Mouse (Mus musculus) kidney, postnatal 25 days (tissue): ENCODE data around the gene Ppib.

Experiments
- DNase-seq, 2 experiments: peaks; one replicate each; pipeline ENCODE4 v3.0.0; 2021; ENCODE audit warnings: mixed read lengths in 2 of 2

Ppib gene

DNA sequence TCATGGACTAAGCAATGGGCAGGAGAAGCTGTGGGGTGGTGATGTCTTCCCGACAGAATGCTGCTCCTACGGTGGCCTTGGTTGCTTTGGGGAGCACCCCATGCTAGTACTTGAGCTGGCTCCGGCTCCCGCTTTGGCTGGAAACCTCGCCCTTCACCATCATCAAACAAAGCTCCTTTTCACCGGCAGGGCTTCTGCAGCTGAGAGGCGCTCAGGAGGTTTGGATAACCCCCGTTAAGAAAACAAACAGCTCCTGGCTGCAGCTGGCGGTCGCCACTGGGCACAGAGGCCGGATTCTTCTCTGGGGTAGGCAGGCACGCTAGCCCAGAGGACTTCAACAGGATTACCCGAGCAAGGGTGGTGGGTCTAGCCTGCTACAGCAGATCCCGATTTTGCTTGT lies 18.5 kb downstream of the Ppib start:
- DNase-seq = no peak

DNA sequence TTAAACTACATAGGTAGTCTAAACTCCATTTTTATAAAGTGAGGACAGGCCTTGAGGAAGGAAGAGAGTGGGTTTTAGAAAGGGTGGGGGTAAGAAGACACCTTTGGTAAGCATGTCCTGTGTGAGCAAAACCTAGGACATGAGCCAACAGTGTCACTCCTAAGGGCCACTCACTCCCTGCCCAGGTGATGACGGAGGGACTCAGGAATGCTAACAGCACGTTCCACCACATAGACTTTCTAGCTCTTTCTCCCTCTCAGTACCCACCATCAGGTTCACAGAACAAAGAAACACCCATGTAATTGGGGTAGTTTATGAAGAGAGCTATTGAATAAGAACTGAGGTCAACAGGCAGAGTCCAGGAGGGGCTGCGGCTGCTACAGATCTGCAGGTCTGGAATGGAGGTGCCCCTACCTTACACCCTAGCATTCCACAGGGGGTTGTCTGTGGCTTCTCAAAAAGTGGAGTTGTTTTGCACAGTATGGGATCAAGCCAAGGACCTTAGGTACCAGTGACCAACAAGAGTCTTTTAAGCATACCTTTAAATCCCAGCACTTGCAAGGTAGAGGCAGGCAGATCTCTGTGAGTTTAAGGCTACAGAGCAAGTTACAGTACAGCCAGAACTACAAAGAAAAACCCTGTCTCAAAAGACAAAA lies 20.9 kb downstream of the Ppib start:
- no peak for DNase-seq

DNA sequence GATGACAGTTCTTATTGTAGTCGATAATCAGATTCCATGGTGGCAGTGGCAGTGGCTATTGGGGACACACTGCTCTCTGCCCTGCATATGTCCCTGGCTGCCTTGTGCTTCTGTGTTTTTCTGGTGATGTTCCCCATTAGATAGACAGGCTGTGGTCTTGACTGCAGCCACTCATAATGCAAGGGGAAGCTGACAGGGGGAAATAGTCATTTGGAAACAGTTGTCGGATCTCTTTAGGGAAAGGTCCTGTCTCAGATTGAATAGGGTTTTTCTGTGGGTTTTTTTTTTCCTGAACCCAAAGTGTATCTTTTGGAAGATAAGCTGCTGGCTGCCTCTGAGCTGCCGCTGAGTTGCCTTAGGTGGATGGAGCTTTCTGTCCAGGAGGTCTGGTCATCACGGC lies 22.0 kb downstream of the Ppib start:
- DNase-seq = no peak

DNA sequence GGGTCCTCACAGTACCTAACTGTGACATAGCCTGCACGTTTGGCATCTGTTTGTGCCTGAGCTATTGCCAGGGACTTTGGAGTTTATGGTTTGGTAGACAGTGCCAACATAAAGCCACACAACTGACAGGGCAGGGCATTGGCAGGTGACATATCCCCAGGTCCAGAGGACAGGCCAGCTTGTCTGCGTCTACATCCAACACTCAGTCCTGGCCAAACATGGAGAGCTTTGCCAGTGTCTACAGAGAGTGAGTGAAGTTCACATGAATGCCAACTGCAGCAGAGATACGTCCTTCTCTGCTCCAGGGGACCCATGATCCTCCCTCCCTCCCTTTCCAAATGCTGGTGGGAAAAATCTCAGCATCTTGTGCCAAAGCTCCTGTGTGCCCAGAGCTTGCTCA lies 24.1 kb downstream of the Ppib start:
- no peak for DNase-seq

DNA sequence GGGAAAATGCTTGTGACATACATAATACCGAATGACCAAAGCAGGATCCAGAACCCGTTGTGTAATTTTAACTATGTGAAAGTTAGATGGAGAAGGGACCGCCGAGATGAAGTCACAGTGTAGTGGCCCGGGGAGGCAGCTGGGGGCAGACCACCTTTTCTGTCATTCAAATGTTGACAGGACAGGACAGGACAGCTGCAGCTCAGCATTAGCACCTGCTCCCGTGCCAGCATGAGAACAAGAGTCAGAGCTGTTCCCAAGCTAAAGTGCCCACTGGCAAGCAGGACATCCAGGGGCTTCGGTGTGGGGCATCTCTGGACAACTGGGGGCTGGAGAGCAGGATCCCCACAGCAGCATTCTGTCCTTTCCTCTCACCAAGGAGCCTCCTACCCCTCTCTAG lies 27.0 kb downstream of the Ppib start:
- DNase-seq = no peak

DNA sequence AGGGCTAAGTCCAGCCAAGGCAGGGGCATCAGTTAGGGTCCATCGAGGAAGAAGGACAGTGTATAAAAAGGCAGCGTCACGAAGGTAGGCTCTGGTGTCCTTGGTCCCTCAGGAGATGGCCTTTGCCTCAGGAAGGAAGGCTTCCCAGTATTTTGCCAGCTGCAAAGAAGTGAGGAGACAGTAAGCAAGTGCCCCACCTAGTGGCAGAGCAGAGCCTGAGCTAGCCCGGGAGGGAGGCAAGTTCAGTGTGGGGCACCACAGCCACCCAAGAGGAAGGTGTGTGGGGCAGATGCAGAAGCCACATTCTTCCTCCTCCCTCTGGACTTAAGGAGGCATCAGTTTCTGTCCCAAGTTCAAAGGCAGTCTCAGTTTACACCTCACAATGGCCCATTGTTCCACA lies 28.4 kb downstream of the Ppib start:
- DNase-seq = peak; percentile 66 to 70

DNA sequence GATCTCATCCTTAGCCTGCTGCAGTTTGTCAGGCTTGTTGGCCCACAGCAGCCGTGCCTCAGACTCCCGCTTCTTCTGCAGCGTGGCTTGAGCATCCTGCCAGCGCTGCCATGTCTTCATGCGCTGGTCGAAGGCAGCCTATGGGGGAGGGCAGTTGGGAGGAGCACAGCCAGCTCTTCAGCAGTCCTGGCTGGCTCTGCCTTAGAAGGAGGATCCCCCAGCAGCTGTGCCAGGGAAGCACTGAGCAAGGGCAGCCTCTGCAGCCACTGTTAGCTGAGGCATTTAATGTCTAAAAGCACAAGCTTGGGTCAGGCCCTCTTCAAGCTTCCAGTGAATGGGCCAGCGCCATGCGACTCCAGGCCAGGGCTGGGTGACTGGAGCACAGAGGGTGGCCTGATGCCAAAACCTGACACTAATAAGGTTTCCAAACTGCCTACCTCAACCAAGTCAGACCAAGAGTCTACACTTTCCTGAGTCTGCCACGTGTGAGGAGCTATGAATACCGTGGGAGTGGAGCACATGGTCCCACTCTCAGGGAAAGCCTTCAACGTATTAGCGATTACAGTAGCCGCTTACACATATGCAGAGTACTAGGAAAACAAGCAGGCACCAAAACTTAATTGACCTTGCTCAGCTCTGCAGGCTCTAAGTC lies 30.7 kb downstream of the Ppib start:
- peak in 1 of 2 experiments; percentile 26 for DNase-seq

DNA sequence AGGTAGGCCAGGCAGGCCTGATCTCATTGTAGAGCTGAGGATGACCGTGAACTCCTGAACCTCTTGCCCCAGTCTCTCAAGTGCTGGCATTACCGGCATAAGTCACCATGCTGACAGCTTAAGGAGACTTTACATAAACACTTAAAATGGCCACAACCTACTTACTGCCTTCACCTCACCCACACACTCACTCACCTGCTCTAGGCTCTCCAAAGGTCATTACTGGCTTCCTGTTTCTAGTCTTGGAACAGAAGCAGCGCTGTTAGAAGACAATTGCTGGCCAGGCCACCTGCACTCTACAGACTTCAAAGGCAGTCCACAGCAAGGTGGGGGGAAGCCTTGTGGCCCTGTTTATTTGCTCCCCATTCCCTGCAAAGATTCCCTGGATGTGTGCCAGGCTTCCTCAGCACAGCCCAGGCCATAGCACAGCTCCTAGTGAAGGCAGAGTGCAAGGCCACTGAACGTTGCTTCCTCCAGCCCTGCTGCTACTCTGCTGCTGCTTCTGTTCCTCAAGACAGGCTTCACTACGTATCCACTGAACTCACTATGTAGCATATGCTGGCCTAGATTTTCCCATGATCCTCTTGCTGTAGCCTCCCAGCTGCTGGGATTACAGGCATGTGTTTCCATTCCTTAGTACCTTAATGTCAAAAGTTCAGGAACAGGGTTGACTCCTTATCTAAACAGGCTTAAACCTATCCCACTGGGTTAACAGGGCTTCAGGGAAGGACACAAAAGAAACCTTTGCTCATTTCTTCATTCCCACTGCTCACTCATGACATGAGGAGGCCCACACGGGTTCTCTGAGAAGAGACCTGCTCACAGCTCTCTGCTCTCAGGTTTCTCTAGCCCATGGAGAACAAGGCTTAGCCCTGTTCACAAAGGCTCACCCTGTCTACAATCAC lies 31.6 kb downstream of the Ppib start:
- peak in 1 of 2 experiments; percentile 40 for DNase-seq

DNA sequence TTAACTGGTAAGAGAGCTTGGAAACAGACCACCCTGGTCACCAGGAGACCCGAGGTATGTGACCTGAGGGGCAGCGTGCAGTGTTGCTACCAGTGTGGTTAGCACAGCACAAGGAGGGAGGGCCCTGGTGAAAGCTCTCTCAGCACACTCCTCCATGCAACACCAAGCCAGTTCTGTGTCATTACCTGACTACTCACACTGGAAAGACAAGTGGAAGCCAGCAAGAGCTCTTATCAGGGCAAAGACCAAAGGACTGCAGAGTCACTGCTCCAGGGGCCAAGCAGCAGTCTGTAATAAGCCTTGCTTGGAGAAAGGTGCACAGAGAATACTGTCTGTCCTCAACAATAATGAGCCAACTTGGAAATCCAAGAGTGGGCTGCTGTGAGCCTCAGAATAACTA lies 32.6 kb downstream of the Ppib start:
- DNase-seq = no peak

DNA sequence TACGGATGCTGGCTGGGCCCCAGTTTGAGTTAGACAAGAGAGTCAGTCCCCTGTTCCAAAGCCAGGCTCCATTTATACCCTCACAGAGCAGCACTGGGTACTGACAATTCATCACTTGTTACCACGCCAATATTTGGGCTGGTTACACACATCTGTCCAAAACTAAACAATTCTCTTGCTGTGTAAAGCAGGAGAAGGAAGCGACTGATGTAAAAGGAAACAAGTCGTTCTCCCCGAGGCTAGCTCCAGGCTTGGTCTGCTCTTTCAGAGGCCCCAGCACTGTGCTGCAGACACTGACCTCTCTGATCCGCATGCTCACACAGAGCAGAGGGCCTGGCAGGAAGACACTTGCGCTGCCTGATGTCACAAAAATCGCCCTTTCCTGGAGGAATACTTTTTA lies 41.6 kb downstream of the Ppib start:
- no peak for DNase-seq

DNA sequence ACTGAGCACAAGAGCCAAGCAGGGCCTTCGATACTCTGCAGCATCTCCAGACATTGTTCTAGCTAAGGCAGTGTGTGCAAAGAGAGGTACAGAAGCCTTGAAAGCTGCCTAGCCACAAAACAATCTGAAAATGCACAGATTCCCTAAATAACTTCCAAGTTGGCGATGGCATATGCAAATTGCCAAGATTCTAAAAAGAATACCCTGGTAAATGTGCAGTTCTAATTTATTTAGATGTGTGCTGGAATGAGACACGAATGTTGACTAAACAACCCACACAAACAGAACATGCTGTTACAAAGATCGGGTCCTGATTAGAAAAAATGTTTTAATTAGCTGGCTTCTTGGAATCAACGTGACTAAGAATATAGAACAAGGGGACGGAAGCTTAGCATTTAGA lies 42.6 kb downstream of the Ppib start:
- no peak for DNase-seq

DNA sequence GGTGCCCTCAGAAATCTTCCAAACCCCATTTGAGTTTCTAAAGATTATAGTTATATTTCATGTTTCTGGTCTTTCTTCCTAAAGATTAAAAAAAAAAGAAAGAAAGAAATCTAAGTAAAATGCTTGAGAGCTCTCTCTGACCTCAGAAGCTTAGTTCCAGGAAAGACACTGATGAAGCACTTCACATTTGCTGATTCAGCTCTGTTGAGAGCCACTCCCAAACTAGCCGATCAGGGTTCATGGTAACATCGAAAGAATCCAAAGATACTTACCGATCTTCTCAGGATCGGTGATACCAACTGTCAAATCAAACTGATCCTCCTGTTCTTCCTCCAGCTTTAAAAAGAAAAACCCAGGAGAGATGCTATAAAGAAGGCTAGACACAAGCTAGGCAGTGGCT lies 44.6 kb downstream of the Ppib start:
- DNase-seq = peak in 1 of 2 experiments; percentile 20

DNA sequence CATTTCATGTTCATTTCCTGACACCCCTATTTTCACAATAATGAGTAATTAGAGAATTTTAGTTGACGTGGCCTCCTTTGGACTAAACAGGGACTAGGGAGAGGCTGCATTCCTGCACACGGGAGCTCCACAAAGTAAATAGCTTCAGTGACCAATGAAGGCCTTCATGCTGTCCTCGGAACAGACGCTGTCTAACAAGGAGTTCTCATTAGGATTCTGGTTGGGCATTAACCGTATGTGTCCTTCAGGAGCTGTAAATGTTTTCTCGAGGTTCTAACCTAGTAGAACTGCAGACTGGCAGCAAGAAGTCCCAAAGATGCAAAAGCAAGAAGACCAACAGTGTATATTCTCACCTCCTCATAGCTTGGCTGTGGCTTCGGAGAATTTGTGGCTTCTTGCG lies 45.1 kb downstream of the Ppib start:
- peak; percentile 31 to 57 for DNase-seq

DNA sequence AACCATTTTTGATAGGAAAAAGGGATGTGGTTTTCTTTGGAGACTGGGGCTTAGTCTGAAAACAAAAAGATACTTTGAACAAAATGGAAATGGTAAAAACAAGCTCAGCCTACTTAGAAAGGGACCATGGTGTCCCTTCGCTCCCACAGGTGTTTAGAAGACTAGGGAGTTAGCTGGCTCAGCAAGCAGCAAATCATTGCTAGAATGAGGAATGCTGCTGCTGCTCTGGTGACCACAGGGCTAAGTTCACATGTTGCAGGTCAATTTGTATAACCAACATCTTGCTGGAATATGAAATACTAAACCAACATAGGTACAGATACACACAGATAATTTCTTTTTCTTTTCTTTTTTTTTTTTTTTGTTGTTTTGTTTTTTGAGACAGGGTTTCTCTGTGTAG lies 49.6 kb downstream of the Ppib start:
- DNase-seq = peak; percentile 54 to 76

DNA sequence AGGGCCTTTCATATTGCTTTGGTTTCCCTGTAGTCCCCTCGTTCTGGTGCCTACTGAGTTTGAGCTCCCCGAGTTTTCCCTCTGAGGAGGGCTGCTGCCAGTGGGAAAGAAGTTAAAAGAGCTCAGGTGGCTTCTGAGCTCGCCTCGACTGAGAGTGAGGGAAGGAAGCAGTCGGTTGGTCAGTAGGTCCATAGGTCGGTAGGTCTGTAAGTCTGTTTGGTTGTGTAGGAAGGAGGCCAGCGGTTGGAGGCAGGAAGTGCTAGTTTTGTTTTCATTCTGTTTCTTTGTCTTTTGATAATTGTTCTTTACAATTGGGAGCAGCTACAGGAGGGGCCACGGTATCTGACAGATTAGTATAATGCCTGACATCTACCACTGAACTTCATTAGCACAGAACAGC lies 50.1 kb downstream of the Ppib start:
- peak in 1 of 2 experiments; percentile 29 for DNase-seq

DNA sequence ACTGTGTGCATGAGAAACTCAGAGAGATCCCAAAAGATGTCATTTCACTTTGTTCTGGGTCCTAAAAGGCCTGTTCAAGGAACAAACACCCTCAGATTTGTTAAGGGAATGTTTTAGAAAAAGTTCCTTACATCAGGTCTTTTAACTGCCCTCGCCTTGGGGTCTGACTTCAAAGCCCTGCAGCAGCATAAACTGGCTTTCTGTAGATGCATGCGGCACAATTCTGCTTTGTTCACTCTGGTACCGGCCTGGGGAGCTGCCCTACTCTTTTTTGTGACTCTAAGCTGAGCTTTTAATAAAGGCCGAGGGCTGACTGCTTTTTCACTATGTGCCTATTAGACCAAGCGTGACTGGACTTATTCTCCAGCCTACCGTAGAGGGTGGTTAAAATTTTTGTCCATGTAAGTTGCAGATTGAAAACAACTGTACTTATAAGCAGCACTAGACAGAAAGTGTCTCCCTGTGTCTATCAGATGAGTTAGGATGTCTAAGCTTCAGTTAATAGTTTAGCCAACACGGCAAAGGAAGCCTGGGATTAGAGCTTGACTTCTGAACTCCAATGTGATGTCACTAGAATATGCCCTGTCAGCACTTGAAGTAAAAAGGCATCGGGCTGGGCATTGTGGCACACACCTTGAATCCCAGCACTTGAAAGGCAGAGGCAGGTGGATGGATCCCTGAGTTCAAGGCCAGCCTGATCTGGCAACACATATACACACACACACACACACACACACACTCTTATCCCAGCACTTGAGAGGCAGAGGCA lies 50.8 kb downstream of the Ppib start:
- DNase-seq = peak; percentile 45 to 69

DNA sequence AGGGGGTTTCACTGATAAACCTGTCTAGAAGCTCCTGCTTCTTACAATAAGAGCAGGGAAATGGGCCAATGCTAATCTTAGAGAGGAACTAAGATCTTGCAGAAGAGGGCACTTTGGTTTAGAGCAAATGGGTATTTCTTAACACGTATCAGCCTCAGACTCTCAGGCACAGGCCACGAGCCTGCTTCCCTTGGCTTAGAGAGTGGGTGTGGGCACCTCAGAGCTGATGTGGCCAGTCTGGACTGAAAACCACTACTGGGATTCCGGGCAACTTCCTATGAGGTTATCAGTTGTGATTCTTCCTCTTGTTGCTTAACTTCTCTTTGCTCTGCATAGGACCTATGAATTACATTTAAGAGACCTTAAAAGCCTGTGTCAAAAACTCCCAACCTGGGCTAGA lies 54.3 kb downstream of the Ppib start:
- DNase-seq = no peak
